Comparison of ENCODE assay signal across 22 mouse cellular contexts in the genomic region with DNA sequence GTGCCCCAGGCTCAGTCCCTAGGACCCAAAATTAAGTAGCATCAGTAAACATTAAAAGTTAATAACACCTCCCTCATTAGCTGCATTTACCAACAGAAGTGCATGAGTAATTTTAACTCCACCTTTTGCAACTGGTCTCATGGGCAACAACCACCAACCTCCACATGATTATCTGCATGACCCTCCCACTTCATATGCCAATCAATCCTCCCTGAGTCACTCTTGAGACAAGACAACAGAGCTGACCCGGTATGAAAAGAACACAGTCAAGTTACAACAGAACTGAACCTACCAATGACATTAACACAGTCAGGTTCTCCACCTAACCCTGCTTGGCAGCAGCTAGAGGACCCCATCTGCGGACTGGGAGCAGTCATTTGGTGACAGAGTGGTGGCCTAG. TPM values are rescaled to one million over a fixed set of nuclear protein-coding genes. Genes with fewer than 3 reads are reported as not detected.
DNase-seq lines count a peak whose midpoint lies in the region; ATAC-seq lines count a peak whose summit lies in the region.
"Had no signal": no experiment of that assay in that cellular context is flagged by ENCODE, and none has a peak within 500 bp of the region (broad histone marks: within the 10 kb centered on the region; RNA-seq: fewer than 3 reads in every experiment).

No protein-coding gene starts in this region.

- no peak for ATAC-seq in liver, embryonic 15.5 days (ENCODE audit: insufficient read depth)
- ATAC-seq in liver, embryonic 11.5 days (replicated peaks; ENCODE audit: low FRiP score): no peak; the same call in 1 of the 2 replicates
- 0 out of 2 replicates have a peak, but pooled peaks have one; percentile 29 for ATAC-seq in common myeloid progenitor, adult 5-6 weeks (replicated peaks; ENCODE audit: low read depth, poor library complexity, severe bottlenecking)
- ATAC-seq in megakaryocyte-erythroid progenitor cell, adult 5-6 weeks (replicated peaks; ENCODE audit: low FRiP score, low TSS enrichment, poor library complexity, severe bottlenecking): peak; percentile 74
- ATAC-seq in monocyte, adult 5-6 weeks (replicated peaks; ENCODE audit: insufficient number of reproducible peaks, low FRiP score, low TSS enrichment, poor library complexity, severe bottlenecking): no peak
- ATAC-seq: forebrain, embryonic 13.5 days; forebrain, postnatal 0 days; intestine, embryonic 16.5 days had no signal

- no peak overlapping the region for H3K4me2 ChIP-seq in liver, embryonic 15.5 days
- no peak overlapping the region for H3K4me2 ChIP-seq in liver, embryonic 11.5 days
- H3K4me2 ChIP-seq: embryonic facial prominence, embryonic 13.5 days; forebrain, embryonic 13.5 days; hindbrain, embryonic 15.5 days had no signal

- H3K9ac ChIP-seq in liver, embryonic 15.5 days: no peak overlapping the region
- no peak overlapping the region for H3K9ac ChIP-seq in liver, embryonic 11.5 days (ENCODE audit: low read depth, low read length)
- H3K9ac ChIP-seq: embryonic facial prominence, embryonic 13.5 days; forebrain, embryonic 13.5 days; forebrain, postnatal 0 days; hindbrain, embryonic 15.5 days had no signal

- intact Hi-C loops in heart, postnatal 36 days (cut with DNase I): no loop called here

- H3K36me3 ChIP-seq in liver, embryonic 15.5 days (replicated peaks): peaks cover 20% of the 10 kb centered on the region
- peaks cover 10% of the 10 kb centered on the region for H3K36me3 ChIP-seq in liver, embryonic 11.5 days (ENCODE audit: control insufficient read depth, insufficient read depth, low read length)

- peak; percentile 49 for DNase-seq in adrenal gland, postnatal 14 days
- DNase-seq in adrenal gland, postnatal 4 days (ENCODE audit: low spot score in 2 of 2): no peak
- DNase-seq in liver, embryonic 11.5 days (ENCODE audit: low spot score): no peak
- DNase-seq in heart, postnatal 36 days: no peak
- DNase-seq: cerebellum, adult 11 months; cerebellum, adult 8-10 months; cerebellum, postnatal 14 days; forebrain, postnatal 0 days; gastrocnemius, adult 2 months; gastrocnemius, postnatal 25 days; heart, adult 11 months; heart, postnatal 10 days had no signal

- 47% methylated on average over 2 of the region's 2 CpGs for WGBS in liver, embryonic 15.5 days (ENCODE audit: insufficient replicate concordance)
- 57% methylated on average over 2 of the region's 2 CpGs for WGBS in liver, embryonic 11.5 days

- H3K4me3 ChIP-seq in liver, embryonic 15.5 days (replicated peaks): no peak overlapping the region
- no peak overlapping the region for H3K4me3 ChIP-seq in liver, embryonic 11.5 days (ENCODE audit: low read depth, low read length)
- H3K4me3 ChIP-seq: embryonic facial prominence, embryonic 13.5 days; forebrain, embryonic 13.5 days; gastrocnemius, adult 2 months; hindbrain, embryonic 10.5 days; hindbrain, embryonic 15.5 days had no signal

- H3K27me3 ChIP-seq in liver, embryonic 15.5 days: no peaks in the 10 kb centered on the region
- H3K27me3 ChIP-seq in liver, embryonic 11.5 days (replicated peaks; ENCODE audit: control insufficient read depth, insufficient read depth, low read length): no peaks in the 10 kb centered on the region
- H3K27me3 ChIP-seq: embryonic facial prominence, embryonic 13.5 days; forebrain, embryonic 13.5 days; hindbrain, embryonic 15.5 days had no signal

- H3K9me3 ChIP-seq in liver, embryonic 15.5 days (replicated peaks): no peaks in the 10 kb centered on the region
- H3K9me3 ChIP-seq in liver, embryonic 11.5 days (ENCODE audit: control insufficient read depth, low read length): no peaks in the 10 kb centered on the region
- H3K9me3 ChIP-seq: embryonic facial prominence, embryonic 13.5 days; forebrain, embryonic 13.5 days; heart, embryonic 10.5 days; hindbrain, embryonic 15.5 days had no signal

- H3K4me1 ChIP-seq in liver, embryonic 15.5 days (replicated peaks): peaks cover 64% of the 10 kb centered on the region
- peaks cover 40% of the 10 kb centered on the region for H3K4me1 ChIP-seq in liver, embryonic 11.5 days (replicated peaks; ENCODE audit: control insufficient read depth, insufficient read depth, low read length)

- peak overlapping the region; percentile 33; the same call in 1 of the 2 replicates for H3K27ac ChIP-seq in liver, embryonic 15.5 days (replicated peaks)
- no peak overlapping the region for H3K27ac ChIP-seq in liver, embryonic 11.5 days (ENCODE audit: low read depth, low read length)
- H3K27ac ChIP-seq: embryonic facial prominence, embryonic 13.5 days; forebrain, embryonic 13.5 days; heart, embryonic 10.5 days; hindbrain, embryonic 10.5 days; hindbrain, embryonic 15.5 days had no signal

RNA-seq across cellular contexts. Expression of a gene that starts 12.5 kb away (rescaled TPM):
- total RNA-seq in adrenal gland, postnatal 14 days (2021): 50.2 and 60.0 TPM in 2 replicates
- total RNA-seq in adrenal gland, postnatal 4 days (2021): 10 to 100 TPM; 57.4 to 67.8 TPM
- 4.7 and 5.6 TPM in 2 replicates for polyA plus RNA-seq in liver, embryonic 15.5 days (2015; fragmentation: Nextera tagmentation; extraction: Ambion mirVana)
- polyA plus RNA-seq in liver, embryonic 11.5 days (2014; fragmentation: Nextera tagmentation; extraction: Ambion mirVana): 9.1 and 10.4 TPM in 2 replicates
- total RNA-seq in common myeloid progenitor, adult 5-6 weeks (2017): 32.7 and 43.0 TPM in 2 replicates
- 64.2 and 81.5 TPM in 2 replicates for total RNA-seq in megakaryocyte-erythroid progenitor cell, adult 5-6 weeks (2014; fragmentation: Nextera tagmentation)
- 21.1 and 40.5 TPM in 2 replicates for total RNA-seq in megakaryocyte-erythroid progenitor cell, adult 5-6 weeks (2017)
- total RNA-seq in monocyte, adult 5-6 weeks (2017): 39.8 to 81.5 TPM (median 48.1 TPM) in 3 replicates
- total RNA-seq in heart, postnatal 36 days (2021): 10 to 100 TPM; 31.1 to 32.4 TPM

Comparison
In these comparisons a context has a peak if more than half of its experiments do, and no peak if none do; other contexts are left out.
1. ATAC-seq: peak in common myeloid progenitor, adult 5-6 weeks (single experiment) and megakaryocyte-erythroid progenitor cell, adult 5-6 weeks (single experiment); none in liver, embryonic 15.5 days (single experiment), liver, embryonic 11.5 days (single experiment) and monocyte, adult 5-6 weeks (single experiment).